Mouse (Mus musculus) liver, adult 2 months (tissue): ENCODE results near the gene Bcl9.

ENCODE experiments used
- CTCF ChIP-seq: fragments of 200-500 bp; IDR thresholded peaks from 2 replicates; pipeline ENCODE4 v1.5.1; 2011; ENCODE audit warnings: low read depth, low read length, control low read depth
- POLR2A ChIP-seq: fragments of 200-500 bp; IDR thresholded peaks from 2 replicates; pipeline ENCODE4 v1.6.1; 2011; ENCODE audit warnings: low read length, control low read depth; ENCODE audit not compliant: insufficient read depth; ENCODE audit errors: extremely low read depth

DNA sequence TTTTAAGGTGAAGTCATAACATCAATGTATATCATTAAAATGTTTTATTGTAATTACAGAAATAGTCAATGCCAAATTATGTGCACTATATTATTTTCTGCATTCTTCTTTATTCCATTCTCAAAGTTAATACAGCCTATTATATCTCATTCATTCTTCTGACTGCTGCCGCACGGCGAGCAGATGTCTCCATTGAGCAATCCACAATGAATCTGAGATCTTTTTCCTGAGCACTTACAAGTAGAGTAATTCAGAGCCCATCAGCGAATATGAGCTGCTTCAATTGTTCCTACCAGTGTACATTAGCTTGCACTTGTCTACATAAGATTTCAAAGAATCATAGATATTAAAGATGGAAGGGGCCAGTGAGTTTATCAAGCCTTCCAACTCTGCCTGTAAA is 12.8 kb downstream of the Bcl9 start:
- TF ChIP-seq CTCF = no peak
- no peak for TF ChIP-seq POLR2A
